Mouse (Mus musculus) E14TG2a.4 (cell line): ENCODE data around the gene 1700016C15Rik.

Experiments used
- CTCF ChIP-seq: conservative IDR thresholded peaks from 2 replicates; pipeline ENCODE4 v1.5.1; 2014; ENCODE audit warnings: low read length
- NANOG ChIP-seq: IDR thresholded peaks from 2 replicates; pipeline ENCODE4 v1.6.1; 2014; ENCODE audit warnings: borderline replicate concordance, low read length, mixed read lengths

GRCm38 (mm10) chr1:177683931-177684836 is 45.4 kb upstream of the 1700016C15Rik start:
- TF ChIP-seq CTCF (no peak), NANOG (no peak)
